Mouse (Mus musculus) embryonic facial prominence, embryonic 14.5 days (tissue): ENCODE measurements around the gene Frem2. TPM values are rescaled to one million over a fixed set of nuclear protein-coding genes. Genes with fewer than 3 reads are reported as not detected.
A peak's percentile ranks its signal among the peaks of the same experiment; 100 is the strongest.

ENCODE experiments used
- ATAC-seq: fragments of 200-750 bp; cut with Nextera tagmentation; 2 replicates; pipeline ENCODE4 v1.8.0; 2017; ENCODE audit warnings: low read depth, moderate number of reproducible peaks, moderate TSS enrichment
- DNase-seq: peaks from one replicate; pipeline ENCODE4 v3.0.0-alpha.2; 2015; ENCODE audit warnings: low spot score
- H3K27ac ChIP-seq: fragments of 300-500 bp; sonication (generic); replicated peaks from 2 replicates; pipeline ENCODE4 v1.5.1; 2014; ENCODE audit warnings: low read depth, mild to moderate bottlenecking, low read length, moderate library complexity
- H3K27me3 ChIP-seq: fragments of 300-500 bp; sonication (generic); replicated peaks from 2 replicates; pipeline ENCODE4 v1.6.1; 2014; ENCODE audit warnings: low read length; ENCODE audit not compliant: control insufficient read depth, insufficient read depth
- H3K36me3 ChIP-seq: fragments of 300-500 bp; sonication (generic); 2 replicates; pipeline ENCODE4 v1.6.1; 2014; ENCODE audit warnings: low read length, mixed read lengths; ENCODE audit not compliant: control insufficient read depth, insufficient read depth
- H3K4me1 ChIP-seq: fragments of 300-500 bp; sonication (generic); 2 replicates; pipeline ENCODE4 v1.6.1; 2014; ENCODE audit warnings: antibody characterized with exemption, low read length; ENCODE audit not compliant: control insufficient read depth, insufficient read depth
- H3K4me2 ChIP-seq: fragments of 300-500 bp; sonication (generic); 2 replicates; pipeline ENCODE4 v1.6.1; 2014; ENCODE audit warnings: low read depth, mild to moderate bottlenecking, low read length, moderate library complexity, mixed read lengths
- H3K4me3 ChIP-seq: fragments of 300-500 bp; sonication (generic); 2 replicates; pipeline ENCODE4 v1.5.1; 2014; ENCODE audit warnings: low read depth, mild to moderate bottlenecking, low read length
- H3K9ac ChIP-seq: fragments of 300-500 bp; sonication (generic); 2 replicates; pipeline ENCODE4 v1.6.1; 2014; ENCODE audit warnings: low read depth, mild to moderate bottlenecking, low read length, moderate library complexity, mixed read lengths
- H3K9me3 ChIP-seq: fragments of 300-500 bp; sonication (generic); 2 replicates; pipeline ENCODE4 v1.6.1; 2016; ENCODE audit warnings: low read length; ENCODE audit not compliant: control insufficient read depth
- WGBS: fragments of 180-500 bp; shearing (Covaris S2); extraction: QIAGEN DNeasy Blood & Tissue Kit; methylation state at CpG from one replicate; pipeline ENCODE4 v1.1.7; 2014; 5-methylcytosine and 5-hydroxymethylcytosine counted together
- polyA plus RNA-seq: library from polyadenylated mRNA; unstranded; fragments of >200 nt; fragmentation: Nextera tagmentation; extraction: Ambion mirVana; gene quantifications from 2 replicates; pipeline ENCODE4 v1.2.1, GENCODE M21; 2014

Gene Frem2
- polyA plus RNA-seq, 1 experiment from 2014 or later = 10.6 TPM

GRCm38 (mm10) chr3:53559056-53559455, 98.1 kb downstream of the Frem2 start:
- H3K4me3 ChIP-seq = no peak overlapping the region
- no peaks in the 10 kb centered on the region for H3K9me3 ChIP-seq
- no peaks in the 10 kb centered on the region for H3K36me3 ChIP-seq
- H3K4me1 ChIP-seq = 0 out of 2 replicates have a peak, but pooled peaks cover 6% of the 10 kb centered on the region
- 42% methylated on average over 6 of the region's 6 CpGs for WGBS
- no peak overlapping the region for H3K4me2 ChIP-seq
- DNase-seq (no peak), ATAC-seq (no peak)
- no peaks in the 10 kb centered on the region for H3K27me3 ChIP-seq
- no peak overlapping the region for H3K9ac ChIP-seq
- H3K27ac ChIP-seq = no peak overlapping the region

DNA sequence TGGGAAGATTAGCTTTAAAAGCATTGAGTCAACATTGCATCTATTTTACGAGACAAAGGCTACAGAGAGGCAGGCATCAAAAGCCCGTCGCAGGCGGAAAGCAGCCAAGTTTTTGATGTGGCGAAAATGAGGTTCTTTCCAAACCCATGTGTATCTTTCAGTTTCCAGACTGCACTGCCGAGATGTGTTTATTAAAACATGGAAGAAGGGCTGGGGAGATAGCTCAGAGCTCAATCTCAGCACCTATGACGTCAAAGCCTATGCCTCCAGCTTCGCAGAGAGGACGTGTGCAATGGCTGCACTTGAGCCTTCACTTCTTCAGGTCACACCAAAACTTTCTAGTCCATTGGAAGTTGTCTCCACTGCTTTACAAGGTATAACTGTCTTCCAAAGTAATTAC, 98.9 kb downstream of the Frem2 start:
- Histone ChIP-seq H3K9me3 (no peaks in the 10 kb centered on the region), H3K4me2 (no peak overlapping the region), H3K27me3 (no peaks in the 10 kb centered on the region), H3K9ac (no peak overlapping the region), H3K4me3 (no peak overlapping the region), H3K27ac (no peak overlapping the region), H3K36me3 (no peaks in the 10 kb centered on the region), H3K4me1 (no peaks in the 10 kb centered on the region)
- 77% methylated on average over 9 of the region's 9 CpGs for WGBS
- ATAC-seq (no peak), DNase-seq (no peak)

DNA sequence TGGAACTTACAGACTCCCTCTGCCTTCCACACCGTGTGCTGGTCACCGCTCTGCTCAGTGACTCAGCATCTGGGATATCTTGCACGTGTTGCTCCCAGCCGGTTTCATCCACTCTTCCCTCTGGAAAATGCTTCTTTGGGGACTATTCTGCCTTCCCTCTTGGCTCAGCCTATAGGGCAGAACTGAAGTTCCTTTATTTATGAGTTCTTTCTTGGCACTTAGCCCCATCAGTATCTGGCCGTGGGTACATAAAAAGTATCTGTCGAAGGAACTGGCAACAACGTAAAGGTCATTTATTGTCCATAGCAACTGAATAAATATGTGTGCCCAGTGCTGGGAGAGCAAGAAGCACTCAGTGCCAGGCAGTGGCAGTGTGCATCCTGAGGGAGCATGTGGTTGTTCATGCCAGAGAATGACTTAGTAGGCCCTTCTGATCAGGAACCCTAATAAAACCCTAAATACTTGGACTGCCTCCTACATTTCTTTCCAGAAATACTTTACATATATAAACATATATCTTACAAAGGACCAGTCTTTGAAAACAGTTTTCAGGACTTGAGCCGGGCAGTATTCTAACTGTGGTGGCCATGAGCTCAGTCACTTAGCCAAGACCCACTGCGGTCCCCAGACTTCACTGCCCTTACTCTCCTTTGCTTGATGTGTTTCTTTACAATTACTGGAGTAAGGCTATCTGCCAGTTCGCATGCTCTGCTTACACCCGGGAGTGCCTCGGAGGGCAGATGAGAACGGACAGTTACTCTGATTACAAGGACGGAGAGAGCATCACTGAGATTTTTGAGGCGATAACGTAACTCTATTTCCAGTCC, 99.6 kb downstream of the Frem2 start:
- DNase-seq (no peak), ATAC-seq (no peak)
- H3K4me2 ChIP-seq = no peak overlapping the region
- H3K27me3 ChIP-seq = no peaks in the 10 kb centered on the region
- no peaks in the 10 kb centered on the region for H3K9me3 ChIP-seq
- H3K4me1 ChIP-seq = no peaks in the 10 kb centered on the region
- no peaks in the 10 kb centered on the region for H3K36me3 ChIP-seq
- H3K9ac ChIP-seq = no peak overlapping the region
- no peak overlapping the region for H3K4me3 ChIP-seq
- WGBS = 81% methylated on average over 16 of the region's 16 CpGs
- no peak overlapping the region for H3K27ac ChIP-seq

- H3K27ac ChIP-seq = no peak overlapping the region
- H3K4me2 ChIP-seq = no peak overlapping the region
- DNase-seq = no peak
- no peak overlapping the region for H3K9ac ChIP-seq
- 67% methylated on average over 10 of the region's 10 CpGs for WGBS
- H3K4me3 ChIP-seq = no peak overlapping the region
- H3K4me1 ChIP-seq = no peaks in the 10 kb centered on the region
- no peak for ATAC-seq
- no peaks in the 10 kb centered on the region for H3K36me3 ChIP-seq
- no peaks in the 10 kb centered on the region for H3K9me3 ChIP-seq
- no peaks in the 10 kb centered on the region for H3K27me3 ChIP-seq
Observed at GRCm38 (mm10) chr3:53555031-53555952, 101.9 kb downstream of the Frem2 start.

DNA sequence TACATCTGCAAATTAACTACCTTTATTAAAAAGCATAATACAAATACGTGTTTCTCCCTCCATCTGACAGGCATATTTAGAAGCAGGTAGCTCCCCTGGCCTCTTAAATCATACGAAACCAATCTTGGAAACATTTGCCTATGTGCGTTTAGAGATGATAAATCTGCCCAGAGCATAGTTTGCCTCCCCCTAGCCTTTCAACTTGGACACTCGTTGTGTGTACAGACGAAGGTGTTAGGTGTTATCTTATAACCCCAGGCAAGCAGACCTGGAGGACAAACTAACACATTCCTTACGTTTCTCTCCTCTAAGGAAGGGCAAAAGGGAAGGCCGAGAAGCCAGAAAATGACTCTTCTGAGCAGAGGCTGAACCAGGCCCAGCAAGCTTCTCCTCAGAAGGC, 104.5 kb downstream of the Frem2 start:
- no peaks in the 10 kb centered on the region for H3K4me1 ChIP-seq
- H3K27ac ChIP-seq = no peak overlapping the region
- ATAC-seq = no peak
- H3K36me3 ChIP-seq = no peaks in the 10 kb centered on the region
- no peaks in the 10 kb centered on the region for H3K9me3 ChIP-seq
- 68% methylated on average over 7 of the region's 7 CpGs for WGBS
- no peak overlapping the region for H3K4me3 ChIP-seq
- H3K4me2 ChIP-seq = no peak overlapping the region
- no peak overlapping the region for H3K9ac ChIP-seq
- no peak for DNase-seq
- H3K27me3 ChIP-seq = no peaks in the 10 kb centered on the region

DNA sequence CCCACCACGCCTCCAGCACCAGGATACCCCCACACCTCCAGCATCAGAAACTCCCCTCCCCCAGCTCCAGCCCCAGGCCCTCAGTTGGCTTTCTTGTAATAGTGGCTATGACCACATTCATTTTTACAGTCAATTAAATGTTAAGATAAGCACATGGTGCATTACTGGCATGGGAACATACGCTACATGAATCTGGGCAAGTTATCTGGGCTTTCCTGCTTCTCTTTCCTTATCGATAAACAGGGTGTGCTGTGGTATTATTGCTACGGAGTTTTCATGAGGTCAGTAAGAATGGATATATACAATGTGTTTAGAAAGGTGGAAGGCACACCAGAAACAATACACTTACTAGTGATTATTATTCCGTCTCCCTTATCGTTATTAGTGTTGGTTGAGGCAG, 125.1 kb downstream of the Frem2 start:
- H3K9ac ChIP-seq = no peak overlapping the region
- no peak overlapping the region for H3K4me2 ChIP-seq
- peaks cover 2% of the 10 kb centered on the region; the same call in 1 of the 2 replicates for H3K36me3 ChIP-seq
- no peaks in the 10 kb centered on the region for H3K9me3 ChIP-seq
- no peak overlapping the region for H3K4me3 ChIP-seq
- no peak for ATAC-seq
- 85% methylated on average over 6 of the region's 6 CpGs for WGBS
- no peak for DNase-seq
- H3K4me1 ChIP-seq = no peaks in the 10 kb centered on the region
- no peaks in the 10 kb centered on the region for H3K27me3 ChIP-seq
- no peak overlapping the region for H3K27ac ChIP-seq

GRCm38 (mm10) chr3:53530305-53530704, 126.8 kb downstream of the Frem2 start:
- Histone ChIP-seq H3K4me2 (no peak overlapping the region), H3K9ac (no peak overlapping the region), H3K4me3 (no peak overlapping the region), H3K9me3 (no peaks in the 10 kb centered on the region), H3K4me1 (0 out of 2 replicates have a peak, but pooled peaks cover 3% of the 10 kb centered on the region), H3K27me3 (no peaks in the 10 kb centered on the region), H3K27ac (no peak overlapping the region), H3K36me3 (no peaks in the 10 kb centered on the region)
- DNase-seq (no peak), ATAC-seq (no peak)
- WGBS = 79% methylated on average over 6 of the region's 6 CpGs

GRCm38 (mm10) chr3:53525737-53526136, 131.4 kb downstream of the Frem2 start:
- Histone ChIP-seq H3K9me3 (no peaks in the 10 kb centered on the region), H3K9ac (0 out of 2 replicates have a peak overlapping the region, but pooled peaks have one; percentile 43), H3K4me2 (peak overlapping the region; percentile 65), H3K27ac (no peak overlapping the region), H3K36me3 (no peaks in the 10 kb centered on the region), H3K4me1 (0 out of 2 replicates have a peak, but pooled peaks cover 3% of the 10 kb centered on the region), H3K27me3 (no peaks in the 10 kb centered on the region), H3K4me3 (peak overlapping the region; percentile 36)
- DNase-seq (peak; percentile 92), ATAC-seq (peak; percentile 77)
- 13% methylated on average over 21 of the region's 21 CpGs for whole genome bisulfite sequencing
